Mouse (Mus musculus): Measurements from ENCODE around the gene Glipr1. TPM values are rescaled to one million over a fixed set of nuclear protein-coding genes. Genes with fewer than 3 reads are reported as not detected.
A peak's percentile ranks its signal among the peaks of the same experiment; 100 is the strongest.

The Glipr1 gene
- polyA plus RNA-seq, 1 experiment from 2014 or later = 1.5 TPM

- H3K27ac ChIP-seq (ENCODE audit: low read depth) = no peak overlapping the region
- H3K9me3 ChIP-seq (ENCODE audit: low read depth, low read length) = no peaks in the 10 kb centered on the region
- H3K27me3 ChIP-seq (ENCODE audit: insufficient read depth, low read length) = no peaks in the 10 kb centered on the region
- WGBS = 41% methylated on average over 3 of the region's 3 CpGs
- ATAC-seq (ENCODE audit: insufficient read depth) = no peak
- H3K9ac ChIP-seq = no peak overlapping the region
- H3K4me2 ChIP-seq = no peak overlapping the region
- DNase-seq = no peak
- H3K4me3 ChIP-seq (ENCODE audit: low read depth, low read length) = no peak overlapping the region
- H3K4me1 ChIP-seq (ENCODE audit: insufficient read depth) = no peaks in the 10 kb centered on the region
- no peak for TF ChIP-seq CTCF (IDR thresholded peaks at IDR 0.05; ENCODE audit: low read depth)
- H3K36me3 ChIP-seq (ENCODE audit: insufficient read depth) = no peaks in the 10 kb centered on the region
Observed at GRCm38 (mm10) chr10:111945563-111945962, 56.9 kb downstream of the Glipr1 start.

- no peaks in the 10 kb centered on the region for H3K9me3 ChIP-seq (ENCODE audit: low read depth, low read length)
- 74% methylated on average over 7 of the region's 7 CpGs for WGBS
- no peaks in the 10 kb centered on the region for H3K4me1 ChIP-seq (ENCODE audit: insufficient read depth)
- no peak overlapping the region for H3K4me2 ChIP-seq
- H3K9ac ChIP-seq = no peak overlapping the region
- no peaks in the 10 kb centered on the region for H3K27me3 ChIP-seq (ENCODE audit: insufficient read depth, low read length)
- TF ChIP-seq CTCF (IDR thresholded peaks at IDR 0.05; ENCODE audit: low read depth) = no peak
- no peak overlapping the region for H3K27ac ChIP-seq (ENCODE audit: low read depth)
- H3K4me3 ChIP-seq (ENCODE audit: low read depth, low read length) = no peak overlapping the region
- DNase-seq (no peak), ATAC-seq (ENCODE audit: insufficient read depth) (no peak)
- no peaks in the 10 kb centered on the region for H3K36me3 ChIP-seq (ENCODE audit: insufficient read depth)
Observed at GRCm38 (mm10) chr10:111943026-111943425, 59.4 kb downstream of the Glipr1 start.

GRCm38 (mm10) chr10:111937146-111937534, 65.3 kb downstream of the Glipr1 start:
- Histone ChIP-seq H3K9me3 (ENCODE audit: low read depth, low read length) (no peaks in the 10 kb centered on the region), H3K27me3 (ENCODE audit: insufficient read depth, low read length) (no peaks in the 10 kb centered on the region), H3K9ac (no peak overlapping the region), H3K4me1 (ENCODE audit: insufficient read depth) (peaks cover 15% of the 10 kb centered on the region), H3K4me3 (ENCODE audit: low read depth, low read length) (no peak overlapping the region), H3K4me2 (peak overlapping the region; percentile 43), H3K27ac (ENCODE audit: low read depth) (peak overlapping the region; percentile 75), H3K36me3 (ENCODE audit: insufficient read depth) (no peaks in the 10 kb centered on the region)
- ATAC-seq (ENCODE audit: insufficient read depth) (peak; percentile 52), DNase-seq (no peak)
- 20% methylated on average over 5 of the region's 5 CpGs for WGBS
- no peak for TF ChIP-seq CTCF (IDR thresholded peaks at IDR 0.05; ENCODE audit: low read depth)

GRCm38 (mm10) chr10:111936491-111937145, 65.8 kb downstream of the Glipr1 start:
- TF ChIP-seq CTCF (IDR thresholded peaks at IDR 0.05; ENCODE audit: low read depth) = no peak
- H3K4me1 ChIP-seq (ENCODE audit: insufficient read depth) = peaks cover 15% of the 10 kb centered on the region
- 13% methylated on average over 13 of the region's 13 CpGs for WGBS
- H3K36me3 ChIP-seq (ENCODE audit: insufficient read depth) = no peaks in the 10 kb centered on the region
- peak overlapping the region; percentile 75 for H3K27ac ChIP-seq (ENCODE audit: low read depth)
- peak overlapping the region; percentile 43 for H3K4me2 ChIP-seq
- no peak overlapping the region for H3K9ac ChIP-seq
- ATAC-seq (ENCODE audit: insufficient read depth) (peak; percentile 86), DNase-seq (peak; percentile 90)
- no peaks in the 10 kb centered on the region for H3K9me3 ChIP-seq (ENCODE audit: low read depth, low read length)
- no peak overlapping the region for H3K4me3 ChIP-seq (ENCODE audit: low read depth, low read length)
- H3K27me3 ChIP-seq (ENCODE audit: insufficient read depth, low read length) = no peaks in the 10 kb centered on the region

GRCm38 (mm10) chr10:111936021-111936420, 66.4 kb downstream of the Glipr1 start:
- no peak overlapping the region for H3K4me2 ChIP-seq
- no peaks in the 10 kb centered on the region for H3K9me3 ChIP-seq (ENCODE audit: low read depth, low read length)
- peaks cover 15% of the 10 kb centered on the region for H3K4me1 ChIP-seq (ENCODE audit: insufficient read depth)
- H3K27me3 ChIP-seq (ENCODE audit: insufficient read depth, low read length) = no peaks in the 10 kb centered on the region
- no peak overlapping the region for H3K4me3 ChIP-seq (ENCODE audit: low read depth, low read length)
- H3K27ac ChIP-seq (ENCODE audit: low read depth) = peak overlapping the region; percentile 75
- peak; percentile 28; the same call in 1 of the 2 replicates for ATAC-seq (ENCODE audit: insufficient read depth)
- WGBS = 64% methylated on average over 4 of the region's 4 CpGs
- H3K36me3 ChIP-seq (ENCODE audit: insufficient read depth) = no peaks in the 10 kb centered on the region
- DNase-seq = no peak
- TF ChIP-seq CTCF (IDR thresholded peaks at IDR 0.05; ENCODE audit: low read depth) = no peak
- no peak overlapping the region for H3K9ac ChIP-seq

Other genes starting within 250 kb of the Glipr1 start
- 53.9 and 55.6 TPM in 2 replicates for gene Krr1, start 30.0 kb downstream of the Glipr1 start, polyA plus RNA-seq (2014; fragmentation: Nextera tagmentation; extraction: Ambion mirVana)
- not detected in 2 replicates for gene Glipr1l1, start 57.6 kb upstream of the Glipr1 start, polyA plus RNA-seq (2014; fragmentation: Nextera tagmentation; extraction: Ambion mirVana)
- not detected in 2 replicates for gene Glipr1l2, start 80.7 kb upstream of the Glipr1 start, polyA plus RNA-seq (2014; fragmentation: Nextera tagmentation; extraction: Ambion mirVana)
- not detected in 2 replicates for gene Glipr1l3, start 157.7 kb upstream of the Glipr1 start, polyA plus RNA-seq (2014; fragmentation: Nextera tagmentation; extraction: Ambion mirVana)
- 0.51 and 0.61 TPM in 2 replicates for gene Caps2, start 161.0 kb upstream of the Glipr1 start, polyA plus RNA-seq (2014; fragmentation: Nextera tagmentation; extraction: Ambion mirVana)